Mouse (Mus musculus): ENCODE measurements around the gene Manea. TPM values are rescaled to one million over a fixed set of nuclear protein-coding genes. Genes with fewer than 3 reads are reported as not detected.

Manea gene
- polyA plus RNA-seq (2012; fragmentation: generic; extraction: Trizol): 3.3 TPM
- long read RNA-seq, experiment 1, full-length matches to known transcripts: 1 of 7 reads
- long read RNA-seq, experiment 1, partial matches to known transcripts: 2 of 7 reads
- long read RNA-seq, experiment 1, other reads (novel, unspliced or antisense): 4 of 7 reads
- long read RNA-seq, experiment 2, full-length matches to known transcripts: 23 of 30 reads
- long read RNA-seq, experiment 2, partial matches to known transcripts: 0 of 30 reads
- long read RNA-seq, experiment 2, other reads (novel, unspliced or antisense): 7 of 30 reads

- H3ac ChIP-seq (ENCODE audit: control insufficient read depth, insufficient read length, low read depth): peak within 1 kb of the TSS; percentile 71
- TF ChIP-seq MYOG (IDR thresholded peaks at IDR 0.05; ENCODE audit: control insufficient read depth, extremely low read depth, insufficient read length) (no peak), FOSL1 (IDR thresholded peaks at IDR 0.05; ENCODE audit: insufficient read depth, low read length, poor library complexity, severe bottlenecking) (no peak), CTCF (IDR thresholded peaks at IDR 0.05; ENCODE audit: control insufficient read depth, insufficient read depth, insufficient read length) (no peak), MAX (IDR thresholded peaks at IDR 0.05) (no peak), USF1 (IDR thresholded peaks at IDR 0.05; ENCODE audit: low read depth) (no peak), MYOD1 (IDR thresholded peaks at IDR 0.05; ENCODE audit: control insufficient read depth, insufficient read length, low read depth) (no peak), CEBPB (IDR thresholded peaks at IDR 0.05; ENCODE audit: low read depth) (no peak)
- H3K79me3 ChIP-seq (ENCODE audit: low read depth): peaks cover 9% of the 10 kb centered on the region
These were observed at the start of gene Manea for GRCm38 (mm10) chr4:26346443-26347106. TSS of gene Manea (minus strand) at chr4:26346891.

GRCm38 (mm10) chr4:26354616-26355015 lies 7.9 kb upstream of the Manea start:
- H3K27me3 ChIP-seq (ENCODE audit: control insufficient read depth, insufficient read depth, insufficient read length): no peaks in the 10 kb centered on the region
- no peaks in the 10 kb centered on the region for H3K79me3 ChIP-seq (ENCODE audit: low read depth)
- no peak overlapping the region for H3K4me3 ChIP-seq (ENCODE audit: insufficient read depth, poor library complexity, severe bottlenecking)
- no peak overlapping the region for H3ac ChIP-seq (ENCODE audit: control insufficient read depth, insufficient read length, low read depth)
- H3K36me3 ChIP-seq (ENCODE audit: control insufficient read depth, insufficient read depth): no peaks in the 10 kb centered on the region
- TF ChIP-seq MYOG (IDR thresholded peaks at IDR 0.05; ENCODE audit: control insufficient read depth, extremely low read depth, insufficient read length) (no peak), CTCF (IDR thresholded peaks at IDR 0.05; ENCODE audit: control insufficient read depth, insufficient read depth, insufficient read length) (no peak), MAX (IDR thresholded peaks at IDR 0.05) (no peak), FOSL1 (IDR thresholded peaks at IDR 0.05; ENCODE audit: insufficient read depth, low read length, poor library complexity, severe bottlenecking) (no peak), USF1 (IDR thresholded peaks at IDR 0.05; ENCODE audit: low read depth) (no peak), MYOD1 (IDR thresholded peaks at IDR 0.05; ENCODE audit: control insufficient read depth, insufficient read length, low read depth) (no peak), CEBPB (IDR thresholded peaks at IDR 0.05; ENCODE audit: low read depth) (no peak)
- H3K79me2 ChIP-seq (ENCODE audit: control insufficient read depth, insufficient read depth): no peaks in the 10 kb centered on the region

More at GRCm38 (mm10) chr4:26346443-26347106, at the start of gene Manea:
- H3K79me2 ChIP-seq (ENCODE audit: control insufficient read depth, insufficient read depth): peaks cover 26% of the 10 kb centered on the region
- H3K4me3 ChIP-seq (ENCODE audit: insufficient read depth, poor library complexity, severe bottlenecking): peak within 1 kb of the TSS; percentile 65
- no peaks in the 10 kb centered on the region for H3K36me3 ChIP-seq (ENCODE audit: control insufficient read depth, insufficient read depth)
- H3K27me3 ChIP-seq (ENCODE audit: control insufficient read depth, insufficient read depth, insufficient read length): no peaks in the 10 kb centered on the region

- TF ChIP-seq MYOG (IDR thresholded peaks at IDR 0.05; ENCODE audit: control insufficient read depth, extremely low read depth, insufficient read length) (no peak), MAX (IDR thresholded peaks at IDR 0.05) (no peak), USF1 (IDR thresholded peaks at IDR 0.05; ENCODE audit: low read depth) (no peak), MYOD1 (IDR thresholded peaks at IDR 0.05; ENCODE audit: control insufficient read depth, insufficient read length, low read depth) (no peak), FOSL1 (IDR thresholded peaks at IDR 0.05; ENCODE audit: insufficient read depth, low read length, poor library complexity, severe bottlenecking) (no peak), CEBPB (IDR thresholded peaks at IDR 0.05; ENCODE audit: low read depth) (no peak), CTCF (IDR thresholded peaks at IDR 0.05; ENCODE audit: control insufficient read depth, insufficient read depth, insufficient read length) (no peak)
These were observed 7.0 kb upstream of the Manea start for GRCm38 (mm10) chr4:26353643-26354231.

GRCm38 (mm10) chr4:26347239-26347638 lies 548 bp upstream of the Manea start:
- Histone ChIP-seq H3K36me3 (ENCODE audit: control insufficient read depth, insufficient read depth) (no peaks in the 10 kb centered on the region), H3K4me3 (ENCODE audit: insufficient read depth, poor library complexity, severe bottlenecking) (no peak overlapping the region), H3K27me3 (ENCODE audit: control insufficient read depth, insufficient read depth, insufficient read length) (no peaks in the 10 kb centered on the region), H3K79me3 (ENCODE audit: low read depth) (peaks cover 7% of the 10 kb centered on the region), H3K79me2 (ENCODE audit: control insufficient read depth, insufficient read depth) (peaks cover 26% of the 10 kb centered on the region), H3ac (ENCODE audit: control insufficient read depth, insufficient read length, low read depth) (no peak overlapping the region)
- TF ChIP-seq FOSL1 (IDR thresholded peaks at IDR 0.05; ENCODE audit: insufficient read depth, low read length, poor library complexity, severe bottlenecking) (no peak), MYOD1 (IDR thresholded peaks at IDR 0.05; ENCODE audit: control insufficient read depth, insufficient read length, low read depth) (no peak), USF1 (IDR thresholded peaks at IDR 0.05; ENCODE audit: low read depth) (no peak), MYOG (IDR thresholded peaks at IDR 0.05; ENCODE audit: control insufficient read depth, extremely low read depth, insufficient read length) (no peak), CEBPB (IDR thresholded peaks at IDR 0.05; ENCODE audit: low read depth) (no peak), CTCF (IDR thresholded peaks at IDR 0.05; ENCODE audit: control insufficient read depth, insufficient read depth, insufficient read length) (no peak), MAX (IDR thresholded peaks at IDR 0.05) (no peak)

More at GRCm38 (mm10) chr4:26353643-26354231, 7.0 kb upstream of the Manea start:
- Histone ChIP-seq H3K4me3 (ENCODE audit: insufficient read depth, poor library complexity, severe bottlenecking) (no peak overlapping the region), H3ac (ENCODE audit: control insufficient read depth, insufficient read length, low read depth) (no peak overlapping the region), H3K79me3 (ENCODE audit: low read depth) (no peaks in the 10 kb centered on the region), H3K79me2 (ENCODE audit: control insufficient read depth, insufficient read depth) (no peaks in the 10 kb centered on the region), H3K36me3 (ENCODE audit: control insufficient read depth, insufficient read depth) (no peaks in the 10 kb centered on the region), H3K27me3 (ENCODE audit: control insufficient read depth, insufficient read depth, insufficient read length) (no peaks in the 10 kb centered on the region)

- Histone ChIP-seq H3K79me3 (ENCODE audit: low read depth) (peaks cover 10% of the 10 kb centered on the region), H3K27me3 (ENCODE audit: control insufficient read depth, insufficient read depth, insufficient read length) (no peaks in the 10 kb centered on the region), H3K36me3 (ENCODE audit: control insufficient read depth, insufficient read depth) (no peaks in the 10 kb centered on the region), H3K79me2 (ENCODE audit: control insufficient read depth, insufficient read depth) (peaks cover 26% of the 10 kb centered on the region), H3K4me3 (ENCODE audit: insufficient read depth, poor library complexity, severe bottlenecking) (peak overlapping the region; percentile 65), H3ac (ENCODE audit: control insufficient read depth, insufficient read length, low read depth) (peak overlapping the region; percentile 71)
- TF ChIP-seq CTCF (IDR thresholded peaks at IDR 0.05; ENCODE audit: control insufficient read depth, insufficient read depth, insufficient read length): no peak
- TF ChIP-seq FOSL1 (IDR thresholded peaks at IDR 0.05; ENCODE audit: insufficient read depth, low read length, poor library complexity, severe bottlenecking): no peak
These were observed 799 bp downstream of the Manea start for GRCm38 (mm10) chr4:26345741-26346442.

Measured in C2C12 (cell line).